Mouse (Mus musculus): ENCODE results near the gene Gm10666.
"Not testable (repeated sequence)": the region's sequence is repeated elsewhere in the genome, so short reads cannot be mapped to it uniquely, and the experiment has no call there.

Gene Gm10666

DNA sequence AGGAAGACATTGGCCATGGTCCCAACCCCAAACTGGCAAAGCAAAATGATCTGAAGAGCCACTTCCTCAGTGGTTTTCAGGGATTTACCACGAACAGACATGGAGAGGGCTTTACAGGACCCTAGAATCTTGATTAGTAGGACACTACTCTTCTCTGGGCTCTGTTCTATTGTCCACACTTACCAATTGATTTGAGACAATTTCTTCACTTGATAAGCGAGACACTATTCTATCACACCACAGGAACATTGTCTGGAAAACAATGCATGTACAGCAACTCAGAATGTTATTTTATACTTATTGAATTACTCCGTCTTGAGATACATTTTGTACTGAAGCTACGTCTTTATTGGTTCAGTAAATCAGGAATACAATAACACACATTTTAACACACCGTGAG is at the start of gene Gm10666:
TSS of gene Gm10666 (minus strand) at position 101 of the 400 bp plus-strand sequence.
- DNase-seq (ENCODE audit: low spot score in 2 of 2): not testable (repeated sequence)

DNA sequence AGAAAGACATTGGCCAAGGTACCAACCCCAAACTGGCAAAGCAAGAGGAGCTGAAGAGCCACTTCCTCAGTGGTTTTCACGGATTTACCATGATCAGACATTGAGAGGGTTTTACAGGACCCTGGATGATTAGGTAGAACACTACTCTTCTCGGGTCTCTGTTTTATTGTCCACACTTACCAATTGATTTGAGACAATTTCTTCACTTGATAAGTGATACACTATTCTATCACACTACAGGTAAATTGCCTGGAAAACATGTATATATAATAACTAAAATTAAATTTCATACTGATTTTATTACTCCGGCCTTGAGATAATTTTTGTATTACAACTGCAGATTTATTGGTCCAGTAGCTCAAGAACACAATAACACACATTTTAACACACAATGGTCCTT is 29.4 kb upstream of the Gm10666 start, which contains the start of gene Vmn1r142:
TSS of gene Vmn1r142 (minus strand) at position 101 of the 400 bp plus-strand sequence.
- not testable (repeated sequence) for DNase-seq (ENCODE audit: low spot score in 2 of 2)

DNA sequence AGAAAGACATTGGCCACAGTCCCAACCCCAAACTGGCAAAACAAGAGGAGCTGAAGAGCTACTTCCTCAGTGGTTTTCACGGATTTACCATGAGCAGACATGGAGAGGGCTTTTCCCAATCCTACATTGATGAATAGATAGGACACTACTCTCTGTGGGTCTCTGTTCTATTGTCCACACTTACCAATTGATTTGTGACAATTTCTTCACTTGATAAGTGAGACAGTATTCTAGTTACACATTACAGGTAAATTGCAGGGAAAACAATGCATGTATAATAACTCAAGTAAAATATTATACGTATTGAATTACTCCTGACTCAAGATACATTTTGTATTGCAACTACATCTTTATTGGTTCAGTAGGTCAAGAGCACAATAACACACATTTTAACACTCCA is 16.4 kb downstream of the Gm10666 start, which contains the start of gene Gm16451:
TSS of gene Gm16451 (minus strand) at position 101 of the 400 bp plus-strand sequence.
- not testable (repeated sequence) for DNase-seq (ENCODE audit: low spot score in 2 of 2)
